In genomic region chr2:141194476-141194875, GRCm38 (mm10) we compare ENCODE assay signal across 31 mouse cellular contexts.
DNase-seq lines count a peak whose midpoint lies in the region; ATAC-seq and TF ChIP-seq lines count a peak whose summit lies in the region.
"Had no signal": no experiment of that assay in that cellular context is flagged by ENCODE, and none has a peak within 500 bp of the region (broad histone marks: within the 10 kb centered on the region; RNA-seq: fewer than 3 reads in every experiment).

No protein-coding gene starts in this region.

- no peak overlapping the region for H3K4me2 ChIP-seq in liver, embryonic 14.5 days (ENCODE audit: low read depth)
- H3K4me2 ChIP-seq in midbrain, embryonic 13.5 days (replicated peaks) = no peak overlapping the region
- H3K4me2 ChIP-seq: forebrain, embryonic 12.5 days; heart, embryonic 15.5 days; midbrain, embryonic 15.5 days; neural tube, embryonic 15.5 days; stomach, embryonic 15.5 days had no signal

- TF ChIP-seq EP300 in liver, embryonic 14.5 days (IDR thresholded peaks at IDR 0.05; ENCODE audit: low read depth) = no peak

- ATAC-seq in liver, embryonic 14.5 days (ENCODE audit: insufficient read depth) = peak; percentile 51
- ATAC-seq in midbrain, embryonic 13.5 days = no peak
- ATAC-seq: activated CD4-positive, CD25-positive, alpha-beta regulatory T cell, adult 4 months; forebrain, postnatal 0 days; hindbrain, embryonic 16.5 days; intestine, embryonic 16.5 days; midbrain, embryonic 15.5 days had no signal

- no peaks in the 10 kb centered on the region for H3K9me3 ChIP-seq in liver, embryonic 14.5 days (ENCODE audit: control insufficient read depth, low read length)
- no peaks in the 10 kb centered on the region for H3K9me3 ChIP-seq in midbrain, embryonic 13.5 days
- H3K9me3 ChIP-seq: forebrain, embryonic 12.5 days; heart, embryonic 10.5 days; heart, embryonic 15.5 days; midbrain, embryonic 15.5 days; neural tube, embryonic 15.5 days; stomach, embryonic 15.5 days had no signal

- no peaks in the 10 kb centered on the region for H3K4me1 ChIP-seq in liver, embryonic 14.5 days (replicated peaks; ENCODE audit: control insufficient read depth in 2 of 2, insufficient read depth in 2 of 2, low read length in 1 of 2)
- no peaks in the 10 kb centered on the region for H3K4me1 ChIP-seq in midbrain, embryonic 13.5 days (replicated peaks)
- H3K4me1 ChIP-seq: forebrain, embryonic 12.5 days; heart, embryonic 15.5 days; midbrain, embryonic 15.5 days; neural tube, embryonic 15.5 days; stomach, embryonic 15.5 days had no signal

- no peaks in the 10 kb centered on the region for H3K36me3 ChIP-seq in liver, embryonic 14.5 days (replicated peaks; ENCODE audit: control insufficient read depth, insufficient read depth, low read depth)
- H3K36me3 ChIP-seq in midbrain, embryonic 13.5 days = no peaks in the 10 kb centered on the region
- H3K36me3 ChIP-seq: forebrain, embryonic 12.5 days; heart, embryonic 10.5 days; heart, embryonic 15.5 days; midbrain, embryonic 15.5 days; neural tube, embryonic 15.5 days; stomach, embryonic 15.5 days had no signal

- TF ChIP-seq CTCF in liver, embryonic 14.5 days (IDR thresholded peaks at IDR 0.05; ENCODE audit: low read depth) = no peak

- H3K9ac ChIP-seq in liver, embryonic 14.5 days (replicated peaks) = no peak overlapping the region
- H3K9ac ChIP-seq in midbrain, embryonic 13.5 days (replicated peaks) = no peak overlapping the region
- H3K9ac ChIP-seq: forebrain, embryonic 12.5 days; forebrain, postnatal 0 days; heart, embryonic 15.5 days; midbrain, embryonic 15.5 days; neural tube, embryonic 15.5 days; stomach, embryonic 15.5 days had no signal

- no peaks in the 10 kb centered on the region for H3K27me3 ChIP-seq in liver, embryonic 14.5 days (ENCODE audit: control insufficient read depth, insufficient read depth, low read length)
- H3K27me3 ChIP-seq in midbrain, embryonic 13.5 days = no peaks in the 10 kb centered on the region
- H3K27me3 ChIP-seq: CH12.LX; forebrain, embryonic 12.5 days; heart, embryonic 15.5 days; midbrain, embryonic 15.5 days; neural tube, embryonic 15.5 days; stomach, embryonic 15.5 days had no signal

- no peak overlapping the region for H3K27ac ChIP-seq in liver, embryonic 14.5 days
- H3K27ac ChIP-seq in midbrain, embryonic 13.5 days = no peak overlapping the region
- H3K27ac ChIP-seq: forebrain, embryonic 12.5 days; heart, embryonic 10.5 days; heart, embryonic 15.5 days; macrophage; midbrain, embryonic 15.5 days; neural tube, embryonic 15.5 days; stomach, embryonic 15.5 days had no signal

- H3K4me3 ChIP-seq in liver, embryonic 14.5 days (ENCODE audit: insufficient read depth in 1 of 2, low read depth in 2 of 2, low read length in 2 of 2) = no peak overlapping the region
- H3K4me3 ChIP-seq in midbrain, embryonic 13.5 days (replicated peaks) = no peak overlapping the region
- H3K4me3 ChIP-seq: erythroblast, embryonic 14.5 days; forebrain, embryonic 12.5 days; heart, embryonic 10.5 days; heart, embryonic 15.5 days; midbrain, embryonic 15.5 days; neural tube, embryonic 15.5 days; stomach, embryonic 15.5 days had no signal

- DNase-seq in adrenal gland, adult (ENCODE audit: inconsistent age in 2 of 2, low spot score in 1 of 2) = peak; percentile 5 to 37
- DNase-seq in adrenal gland, adult 8-10 months = no peak
- peak; percentile 56 for DNase-seq in kidney, adult 9 months
- DNase-seq in kidney, postnatal 10 days = peak; percentile 11
- no peak for DNase-seq in liver, embryonic 14.5 days (ENCODE audit: low read depth in 3 of 3, low spot score in 3 of 3)
- no peak for DNase-seq in spleen, postnatal 14 days (ENCODE audit: low spot score in 2 of 2)
- DNase-seq in cerebellum, adult 18-20 months = no peak
- DNase-seq: adrenal gland, postnatal 14 days; cerebellum, adult 2 months; cerebellum, postnatal 14 days; forebrain, postnatal 0 days; gastrocnemius, postnatal 14 days; layer of hippocampus, adult 9-11 months; left cerebral cortex, postnatal 4 days; lung, adult 2 months; lung, postnatal 10 days; retina, postnatal 1 day; right cerebral cortex, postnatal 14 days had no signal

Comparison
In these comparisons a context has a peak if more than half of its experiments do, and no peak if none do; other contexts are left out.
1. DNase-seq: peak in adrenal gland, adult (2 of 2), kidney, adult 9 months (single experiment) and kidney, postnatal 10 days (single experiment); none in adrenal gland, adult 8-10 months (single experiment), liver, embryonic 14.5 days (0 of 3), spleen, postnatal 14 days (0 of 2) and cerebellum, adult 18-20 months (0 of 2).